Mouse (Mus musculus): ENCODE results near the gene Lmtk2. TPM values are rescaled to one million over a fixed set of nuclear protein-coding genes. Genes with fewer than 3 reads are reported as not detected.

Gene Lmtk2
- polyA plus RNA-seq, 1 experiment from 2014 or later, result 11.2 TPM

DNA sequence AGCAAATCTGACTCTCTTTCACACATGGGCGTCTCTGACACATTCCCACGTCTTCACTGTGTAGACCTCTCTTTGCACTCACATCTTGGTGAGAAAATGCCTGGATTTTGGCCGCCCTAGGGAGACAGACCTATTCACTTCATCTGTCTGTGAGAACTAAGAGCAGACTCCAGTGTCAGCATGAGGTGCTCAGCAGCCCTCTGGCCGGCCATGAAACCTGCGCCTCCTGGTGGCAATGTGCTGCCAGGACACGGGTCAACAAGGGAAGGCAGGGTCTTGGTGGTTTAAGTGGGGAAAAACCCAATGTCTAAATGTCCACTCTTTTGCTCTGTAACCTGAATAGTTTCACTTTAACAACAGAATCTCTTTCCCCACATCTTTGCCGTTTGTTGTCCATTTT is 114.2 kb downstream of the Lmtk2 start:
- Histone ChIP-seq H3K9ac (no peak overlapping the region), H3K4me1 (replicated peaks; ENCODE audit: control insufficient read depth, insufficient read depth, low read length) (no peaks in the 10 kb centered on the region), H3K4me3 (replicated peaks; ENCODE audit: low read length) (no peak overlapping the region), H3K27ac (no peak overlapping the region), H3K4me2 (replicated peaks) (no peak overlapping the region), H3K9me3 (ENCODE audit: control insufficient read depth, low read length) (no peaks in the 10 kb centered on the region), H3K27me3 (ENCODE audit: control insufficient read depth, insufficient read depth, low read length) (no peaks in the 10 kb centered on the region), H3K36me3 (replicated peaks; ENCODE audit: control insufficient read depth, insufficient read depth) (peaks cover 66% of the 10 kb centered on the region)
- DNase-seq (ENCODE audit: low spot score), result peak; percentile 62
- WGBS, result 33% methylated on average over 7 of the region's 7 CpGs
- ATAC-seq (ENCODE audit: low FRiP score), result no peak

GRCm38 (mm10) chr5:144215992-144216391 is 115.8 kb downstream of the Lmtk2 start:
- Histone ChIP-seq H3K4me3 (replicated peaks; ENCODE audit: low read length) (no peak overlapping the region), H3K4me2 (replicated peaks) (no peak overlapping the region), H3K27ac (no peak overlapping the region), H3K9me3 (ENCODE audit: control insufficient read depth, low read length) (no peaks in the 10 kb centered on the region), H3K9ac (no peak overlapping the region), H3K27me3 (ENCODE audit: control insufficient read depth, insufficient read depth, low read length) (no peaks in the 10 kb centered on the region), H3K4me1 (replicated peaks; ENCODE audit: control insufficient read depth, insufficient read depth, low read length) (no peaks in the 10 kb centered on the region), H3K36me3 (replicated peaks; ENCODE audit: control insufficient read depth, insufficient read depth) (peaks cover 51% of the 10 kb centered on the region)
- no peak for ATAC-seq (ENCODE audit: low FRiP score)
- 88% methylated on average over 2 of the region's 2 CpGs for WGBS
- no peak for DNase-seq (ENCODE audit: low spot score)

- peaks cover 13% of the 10 kb centered on the region for H3K4me1 ChIP-seq (replicated peaks; ENCODE audit: control insufficient read depth, insufficient read depth, low read length)
These were observed 117.8 kb downstream of the Lmtk2 start for GRCm38 (mm10) chr5:144218061-144218460.

GRCm38 (mm10) chr5:144219306-144219705 is 119.1 kb downstream of the Lmtk2 start:
- 75% methylated on average over 12 of the region's 12 CpGs for WGBS
- no peak overlapping the region for H3K4me3 ChIP-seq (replicated peaks; ENCODE audit: low read length)
- ATAC-seq (ENCODE audit: low FRiP score) (no peak), DNase-seq (ENCODE audit: low spot score) (no peak)
- no peaks in the 10 kb centered on the region for H3K9me3 ChIP-seq (ENCODE audit: control insufficient read depth, low read length)
- H3K27ac ChIP-seq, result no peak overlapping the region
- no peak overlapping the region for H3K4me2 ChIP-seq (replicated peaks)
- no peaks in the 10 kb centered on the region for H3K27me3 ChIP-seq (ENCODE audit: control insufficient read depth, insufficient read depth, low read length)
- peaks cover 18% of the 10 kb centered on the region for H3K4me1 ChIP-seq (replicated peaks; ENCODE audit: control insufficient read depth, insufficient read depth, low read length)
- H3K36me3 ChIP-seq (replicated peaks; ENCODE audit: control insufficient read depth, insufficient read depth), result peaks cover 20% of the 10 kb centered on the region
- H3K9ac ChIP-seq, result no peak overlapping the region

More at GRCm38 (mm10) chr5:144218061-144218460, 117.8 kb downstream of the Lmtk2 start:
- H3K36me3 ChIP-seq (replicated peaks; ENCODE audit: control insufficient read depth, insufficient read depth), result peaks cover 33% of the 10 kb centered on the region
- H3K4me2 ChIP-seq (replicated peaks), result no peak overlapping the region
- H3K9ac ChIP-seq, result no peak overlapping the region
- no peak overlapping the region for H3K4me3 ChIP-seq (replicated peaks; ENCODE audit: low read length)
- H3K27ac ChIP-seq, result no peak overlapping the region
- no peak for DNase-seq (ENCODE audit: low spot score)
- no peak for ATAC-seq (ENCODE audit: low FRiP score)
- no peaks in the 10 kb centered on the region for H3K27me3 ChIP-seq (ENCODE audit: control insufficient read depth, insufficient read depth, low read length)
- H3K9me3 ChIP-seq (ENCODE audit: control insufficient read depth, low read length), result no peaks in the 10 kb centered on the region
- 94% methylated on average over 7 of the region's 7 CpGs for WGBS

GRCm38 (mm10) chr5:144219936-144220335 is 119.7 kb downstream of the Lmtk2 start:
- no peak for ATAC-seq (ENCODE audit: low FRiP score)
- 91% methylated on average over 5 of the region's 5 CpGs for WGBS
- peaks cover 21% of the 10 kb centered on the region for H3K4me1 ChIP-seq (replicated peaks; ENCODE audit: control insufficient read depth, insufficient read depth, low read length)
- no peak overlapping the region for H3K9ac ChIP-seq
- H3K4me3 ChIP-seq (replicated peaks; ENCODE audit: low read length), result no peak overlapping the region
- no peaks in the 10 kb centered on the region for H3K9me3 ChIP-seq (ENCODE audit: control insufficient read depth, low read length)
- no peak overlapping the region for H3K4me2 ChIP-seq (replicated peaks)
- no peaks in the 10 kb centered on the region for H3K27me3 ChIP-seq (ENCODE audit: control insufficient read depth, insufficient read depth, low read length)
- no peak overlapping the region for H3K27ac ChIP-seq
- DNase-seq (ENCODE audit: low spot score), result no peak
- peaks cover 16% of the 10 kb centered on the region for H3K36me3 ChIP-seq (replicated peaks; ENCODE audit: control insufficient read depth, insufficient read depth)

DNA sequence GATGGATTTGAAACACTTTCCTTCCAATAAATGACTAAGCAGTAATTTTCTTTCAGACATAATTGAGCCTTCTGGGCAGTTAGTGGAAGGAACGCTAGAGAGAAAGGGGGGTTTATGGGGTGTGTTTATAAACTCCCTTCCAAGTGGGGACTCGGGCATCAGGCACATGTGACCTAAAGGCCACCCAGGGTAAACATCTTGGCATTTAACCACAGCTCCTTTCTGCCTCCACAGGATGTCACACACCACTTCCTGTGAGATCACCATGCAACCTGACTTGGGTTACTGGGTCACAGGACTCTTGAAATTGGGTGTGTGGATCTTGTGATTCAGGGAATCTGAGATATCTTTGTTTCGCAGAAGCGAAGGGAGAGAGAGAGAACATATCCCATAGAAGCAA is 121.1 kb downstream of the Lmtk2 start:
- H3K27ac ChIP-seq, result no peak overlapping the region
- no peak overlapping the region for H3K4me3 ChIP-seq (replicated peaks; ENCODE audit: low read length)
- H3K9me3 ChIP-seq (ENCODE audit: control insufficient read depth, low read length), result no peaks in the 10 kb centered on the region
- no peaks in the 10 kb centered on the region for H3K27me3 ChIP-seq (ENCODE audit: control insufficient read depth, insufficient read depth, low read length)
- peaks cover 21% of the 10 kb centered on the region for H3K4me1 ChIP-seq (replicated peaks; ENCODE audit: control insufficient read depth, insufficient read depth, low read length)
- H3K9ac ChIP-seq, result no peak overlapping the region
- ATAC-seq (ENCODE audit: low FRiP score), result no peak
- H3K36me3 ChIP-seq (replicated peaks; ENCODE audit: control insufficient read depth, insufficient read depth), result peaks cover 13% of the 10 kb centered on the region
- DNase-seq (ENCODE audit: low spot score), result no peak
- WGBS, result 85% methylated on average over 4 of the region's 4 CpGs
- H3K4me2 ChIP-seq (replicated peaks), result no peak overlapping the region

DNA sequence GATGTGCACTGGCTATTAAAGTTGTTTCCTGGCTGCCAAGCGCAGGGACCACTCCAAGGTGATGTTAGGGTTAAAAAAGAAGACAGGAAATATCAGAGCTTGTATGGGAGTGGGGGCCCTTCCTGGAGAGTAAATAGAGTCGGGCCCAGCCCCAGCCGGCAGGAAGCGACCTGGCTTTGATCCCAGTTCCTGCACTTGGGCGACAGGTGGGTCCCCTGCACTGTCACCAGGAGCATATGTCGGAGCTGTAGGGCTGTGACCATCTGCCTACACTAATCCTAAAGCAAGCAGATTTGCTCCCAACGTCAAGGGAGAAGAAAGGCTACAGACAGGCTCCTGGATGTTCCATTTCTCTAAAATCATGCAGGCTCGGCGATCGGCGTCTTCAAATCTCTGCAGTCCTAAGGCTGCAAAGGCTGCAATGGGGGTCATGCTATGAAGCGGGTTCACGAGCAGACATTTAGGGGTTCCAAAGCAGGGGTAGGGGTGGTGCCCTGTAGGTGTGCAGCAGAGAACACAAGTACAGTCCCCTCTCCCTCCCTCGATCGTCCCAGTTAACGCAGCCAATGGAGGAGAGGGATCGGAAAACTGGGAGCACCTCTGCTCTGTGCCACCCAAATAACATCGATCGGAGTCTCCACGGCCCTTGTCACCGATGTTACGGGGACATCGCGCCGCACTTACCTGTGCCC is 122.7 kb downstream of the Lmtk2 start:
- peak overlapping the region; percentile 60; the same call in 1 of the 2 replicates for H3K27ac ChIP-seq
- H3K36me3 ChIP-seq (replicated peaks; ENCODE audit: control insufficient read depth, insufficient read depth), result no peaks in the 10 kb centered on the region; the same call in 1 of the 2 replicates
- peak overlapping the region; percentile 68 for H3K4me3 ChIP-seq (replicated peaks; ENCODE audit: low read length)
- ATAC-seq (ENCODE audit: low FRiP score), result peak; percentile 84
- peaks cover 21% of the 10 kb centered on the region for H3K4me1 ChIP-seq (replicated peaks; ENCODE audit: control insufficient read depth, insufficient read depth, low read length)
- WGBS, result 4% methylated on average over 25 of the region's 25 CpGs
- H3K9me3 ChIP-seq (ENCODE audit: control insufficient read depth, low read length), result no peaks in the 10 kb centered on the region
- peak; percentile 43 for DNase-seq (ENCODE audit: low spot score)
- no peaks in the 10 kb centered on the region for H3K27me3 ChIP-seq (ENCODE audit: control insufficient read depth, insufficient read depth, low read length)
- peak overlapping the region; percentile 81 for H3K9ac ChIP-seq
- H3K4me2 ChIP-seq (replicated peaks), result peak overlapping the region; percentile 85

DNA sequence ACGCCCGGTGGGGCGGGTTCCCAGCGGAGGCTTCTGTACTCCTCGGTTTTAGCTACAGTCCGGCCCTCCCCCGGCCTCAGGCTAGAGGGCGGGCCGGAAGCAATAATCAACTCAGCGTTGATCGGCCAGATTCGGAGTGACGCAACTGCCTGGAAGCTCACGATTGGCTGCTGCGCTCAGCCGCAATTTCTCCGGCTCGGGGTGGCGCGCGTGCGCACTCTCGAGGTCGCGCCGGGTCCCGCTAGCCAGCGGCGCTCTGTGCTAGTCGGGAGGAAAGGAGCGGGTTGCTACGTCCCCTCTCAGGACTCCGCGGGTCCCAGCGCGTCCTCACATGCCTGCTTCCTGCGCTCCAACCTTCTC is 123.2 kb downstream of the Lmtk2 start, which contains the start of gene Tecpr1:
Gene Tecpr1, minus strand, starts transcription at position 113 of the 360 bp plus-strand sequence.
- ATAC-seq (ENCODE audit: low FRiP score), result peak; percentile 96
- peak within 1 kb of the TSS; percentile 72 for H3K27ac ChIP-seq
- peak within 1 kb of the TSS; percentile 68 for H3K4me3 ChIP-seq (replicated peaks; ENCODE audit: low read length)
- peak; percentile 95 for DNase-seq (ENCODE audit: low spot score)
- H3K4me2 ChIP-seq (replicated peaks), result peak within 1 kb of the TSS; percentile 85
- H3K36me3 ChIP-seq (replicated peaks; ENCODE audit: control insufficient read depth, insufficient read depth), result no peaks in the 10 kb centered on the region; the same call in 1 of the 2 replicates
- WGBS, result under 1% methylated on average over 37 of the region's 37 CpGs
- no peaks in the 10 kb centered on the region for H3K27me3 ChIP-seq (ENCODE audit: control insufficient read depth, insufficient read depth, low read length)
- no peaks in the 10 kb centered on the region for H3K9me3 ChIP-seq (ENCODE audit: control insufficient read depth, low read length)
- H3K4me1 ChIP-seq (replicated peaks; ENCODE audit: control insufficient read depth, insufficient read depth, low read length), result peaks cover 21% of the 10 kb centered on the region
- peak within 1 kb of the TSS; percentile 81 for H3K9ac ChIP-seq

- DNase-seq (ENCODE audit: low spot score) (peak; percentile 58), ATAC-seq (ENCODE audit: low FRiP score) (no peak)
- H3K4me2 ChIP-seq (replicated peaks), result peak overlapping the region; percentile 85
- peak overlapping the region; percentile 81 for H3K9ac ChIP-seq
- H3K36me3 ChIP-seq (replicated peaks; ENCODE audit: control insufficient read depth, insufficient read depth), result no peaks in the 10 kb centered on the region
- WGBS, result 27% methylated on average over 18 of the region's 18 CpGs
- H3K27me3 ChIP-seq (ENCODE audit: control insufficient read depth, insufficient read depth, low read length), result no peaks in the 10 kb centered on the region
- H3K27ac ChIP-seq, result peak overlapping the region; percentile 72
- H3K9me3 ChIP-seq (ENCODE audit: control insufficient read depth, low read length), result no peaks in the 10 kb centered on the region
- peaks cover 21% of the 10 kb centered on the region for H3K4me1 ChIP-seq (replicated peaks; ENCODE audit: control insufficient read depth, insufficient read depth, low read length)
- H3K4me3 ChIP-seq (replicated peaks; ENCODE audit: low read length), result peak overlapping the region; percentile 68
These were observed 123.9 kb downstream of the Lmtk2 start for GRCm38 (mm10) chr5:144223899-144224816.

Data from hindbrain, embryonic 14.5 days (tissue).